Mouse (Mus musculus) left cerebral cortex, postnatal 14 days (tissue): Measurements from ENCODE around the gene Folr1. TPM values are rescaled to one million over a fixed set of nuclear protein-coding genes. Genes with fewer than 3 reads are reported as not detected.

Source experiments
- microRNA-seq, 2 experiments: library from miRNA; unstranded; fragments of <30 nt; microRNA quantifications; one replicate each; pipeline ENCODE4 v1.2.0; 2022
- total RNA-seq, 2 experiments: library from RNA; stranded (reverse); gene quantifications; 2 replicates each; pipeline ENCODE4 v1.2.3; 2021

The Folr1 gene
- total RNA-seq, 2 experiments from 2014 or later, result 4.2 to 5.7 TPM

Small RNA genes within 50 kb of the gene (microRNA-seq; reads per million reads assigned to microRNA genes)
- 0 reads per million in 2 experiments for gene Gm22655

Other genes with a start within 250 kb of the Folr1 start
- gene Clpb, start 207.2 kb downstream of the Folr1 start, total RNA-seq, result 10 to 100 TPM; 47.6 to 50.4 TPM
- gene Phox2a, start 52.5 kb downstream of the Folr1 start, total RNA-seq, result not detected
- 10 to 100 TPM; 23.0 to 27.3 TPM for gene Inppl1, start 32.6 kb downstream of the Folr1 start, total RNA-seq
- gene Folr2, start 13.6 kb downstream of the Folr1 start, total RNA-seq, result under 1 TPM; 0.76 to 0.83 TPM
- gene Anapc15, start 7.1 kb downstream of the Folr1 start, total RNA-seq, result 10 to 100 TPM; 29.5 to 32.7 TPM
- gene Lamtor1, start 35.1 kb upstream of the Folr1 start, total RNA-seq, result 100 to 1,000 TPM; 102 TPM
- under 1 TPM in 1 of 2 experiments, not detected in 1; 0.11 TPM for gene Tomt, start 35.6 kb upstream of the Folr1 start, total RNA-seq
- gene Lrrc51, start 63.1 kb upstream of the Folr1 start, total RNA-seq, result 1 to 10 TPM; 3.9 to 4.5 TPM
- 10 to 100 TPM; 58.5 to 60.8 TPM for gene Numa1, start 63.3 kb upstream of the Folr1 start, total RNA-seq
- gene Il18bp, start 147.9 kb upstream of the Folr1 start, total RNA-seq, result 1 to 10 TPM; 7.7 to 8.0 TPM
- 10 to 100 TPM; 38.4 to 49.9 TPM for gene Rnf121, start 194.7 kb upstream of the Folr1 start, total RNA-seq
- gene Xndc1, start 194.7 kb upstream of the Folr1 start, total RNA-seq, result 10 to 100 TPM; 20.4 to 22.5 TPM
- gene Xntrpc, start 194.9 kb upstream of the Folr1 start, total RNA-seq, result 1 to 10 TPM; 1.4 to 1.8 TPM
- under 1 TPM; 0.74 to 0.77 TPM for gene Trpc2, start 212.3 kb upstream of the Folr1 start, total RNA-seq
- gene Art1, start 231.0 kb upstream of the Folr1 start, total RNA-seq, result not detected
- not detected for gene Art5, start 238.7 kb upstream of the Folr1 start, total RNA-seq
- gene Chrna10, start 246.0 kb upstream of the Folr1 start, total RNA-seq, result under 1 TPM; 0.18 to 0.55 TPM